ENCODE assay signal across 8 mouse cellular contexts in the genomic region with DNA sequence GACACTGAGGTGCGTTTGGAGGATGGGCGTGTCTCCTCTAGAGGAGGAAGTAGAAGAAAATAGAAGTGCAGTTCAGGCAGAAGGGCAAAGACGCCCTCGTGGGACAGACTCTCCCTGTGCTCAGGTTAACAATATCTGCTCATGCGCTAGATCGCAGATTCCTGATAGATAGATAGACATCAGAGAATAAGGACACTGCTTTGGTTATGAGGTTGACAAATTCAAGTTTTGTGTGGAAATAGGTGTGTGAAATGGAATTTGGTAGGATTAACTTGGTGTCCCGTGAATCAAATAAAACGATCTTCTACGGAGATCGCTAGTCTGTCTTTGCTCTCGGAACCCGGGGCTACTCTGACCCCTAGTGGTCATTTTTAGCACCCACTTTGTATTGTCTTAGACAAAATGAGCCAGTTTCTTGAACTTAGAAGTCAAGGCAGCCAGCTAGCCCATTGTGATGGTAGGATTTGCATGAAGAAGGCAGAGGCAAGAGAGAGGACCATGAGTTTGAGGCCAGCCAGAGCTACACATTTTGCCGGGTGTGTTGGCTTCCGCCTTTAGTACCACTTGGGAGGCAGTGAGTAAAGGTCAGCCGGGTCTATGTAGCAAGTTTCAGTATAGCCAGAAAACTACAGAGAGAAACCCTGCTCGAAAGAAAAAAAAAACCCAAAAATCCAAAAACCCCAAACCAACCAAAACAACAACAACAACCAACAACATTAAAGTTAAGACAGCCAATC. TPM values are rescaled to one million over a fixed set of nuclear protein-coding genes. Genes with fewer than 3 reads are reported as not detected.
DNase-seq lines count a peak whose midpoint lies in the region; ATAC-seq and TF ChIP-seq lines count a peak whose summit lies in the region.

No protein-coding gene starts in this region.

- H3K4me1 ChIP-seq in cortical plate, adult 2 months (ENCODE audit: control insufficient read depth, insufficient read depth, low read length), result no peaks in the 10 kb centered on the region
- H3K4me1 ChIP-seq in limb, embryonic 11.5 days (ENCODE audit: control insufficient read depth, insufficient read depth, low read length), result peaks cover 2% of the 10 kb centered on the region; the same call in 1 of the 2 replicates
- H3K4me1 ChIP-seq in midbrain, embryonic 11.5 days (ENCODE audit: control insufficient read depth, insufficient read depth, low read length), result no peaks in the 10 kb centered on the region

- TF ChIP-seq POLR2A in cortical plate, adult 2 months (IDR thresholded peaks at IDR 0.05; ENCODE audit: extremely low read depth, insufficient read depth, low read length), result no peak

- peak; percentile 69 for TF ChIP-seq CTCF in cortical plate, adult 2 months (IDR thresholded peaks at IDR 0.05; ENCODE audit: extremely low read depth, insufficient read depth, low read length)

- no peak for ATAC-seq in limb, embryonic 11.5 days (ENCODE audit: insufficient number of reproducible peaks, low FRiP score, low TSS enrichment, low read depth)
- ATAC-seq in midbrain, embryonic 11.5 days (ENCODE audit: low FRiP score), result peak; percentile 66

- no peak overlapping the region for H3K9ac ChIP-seq in limb, embryonic 11.5 days (ENCODE audit: low read length)
- no peak overlapping the region for H3K9ac ChIP-seq in midbrain, embryonic 11.5 days (ENCODE audit: low read length)

- intact Hi-C loops in gastrocnemius, postnatal 14 days (cut with DNase I; ENCODE audit: low total_unique reads), result loop anchor here (5.0 kb wide), 2 partner anchors 125 to 225 kb away; a partner anchor contains a TSS

- H3K4me2 ChIP-seq in limb, embryonic 11.5 days (ENCODE audit: low read depth, severe bottlenecking), result peak overlapping the region; percentile 30; the same call in 1 of the 2 replicates
- peak overlapping the region; percentile 44 for H3K4me2 ChIP-seq in midbrain, embryonic 11.5 days

- H3K27ac ChIP-seq in cortical plate, adult 2 months (ENCODE audit: insufficient read depth, low read length), result no peak overlapping the region
- no peak overlapping the region for H3K27ac ChIP-seq in limb, embryonic 11.5 days (replicated peaks; ENCODE audit: low read depth, low read length)
- H3K27ac ChIP-seq in midbrain, embryonic 11.5 days (ENCODE audit: low read depth, low read length), result no peak overlapping the region

- no peaks in the 10 kb centered on the region for H3K36me3 ChIP-seq in limb, embryonic 11.5 days (ENCODE audit: control insufficient read depth, insufficient read depth, low read length)
- H3K36me3 ChIP-seq in midbrain, embryonic 11.5 days (ENCODE audit: control insufficient read depth, insufficient read depth, low read length), result no peaks in the 10 kb centered on the region

- DNase-seq in urinary bladder, postnatal 14 days (ENCODE audit: low spot score), result peak; percentile 72
- no peak for DNase-seq in urinary bladder, postnatal 4 days (ENCODE audit: low spot score in 2 of 2)
- peak; percentile 32 for DNase-seq in gastrocnemius, postnatal 14 days
- DNase-seq in kidney, adult 11 months, result peak; percentile 39
- DNase-seq in limb, embryonic 11.5 days (ENCODE audit: low spot score), result peak; percentile 75
- DNase-seq in midbrain, embryonic 11.5 days (ENCODE audit: low spot score, missing footprints), result peak; percentile 96
- peak; percentile 38 to 68 for DNase-seq in spleen, postnatal 4 days (ENCODE audit: low spot score in 2 of 2)

- 22% methylated on average over 16 of the region's 16 CpGs for WGBS in limb, embryonic 11.5 days
- 25% methylated on average over 16 of the region's 16 CpGs for WGBS in midbrain, embryonic 11.5 days

- H3K9me3 ChIP-seq in limb, embryonic 11.5 days (ENCODE audit: control insufficient read depth, low read length), result no peaks in the 10 kb centered on the region
- H3K9me3 ChIP-seq in midbrain, embryonic 11.5 days (ENCODE audit: control insufficient read depth, low read length), result no peaks in the 10 kb centered on the region

- no peak overlapping the region for H3K4me3 ChIP-seq in cortical plate, adult 2 months (ENCODE audit: insufficient read depth, low read length)
- H3K4me3 ChIP-seq in limb, embryonic 11.5 days (ENCODE audit: low read depth, low read length), result no peak overlapping the region
- H3K4me3 ChIP-seq in midbrain, embryonic 11.5 days (ENCODE audit: low read depth, low read length), result peak overlapping the region; percentile 15; the same call in 1 of the 2 replicates

- H3K27me3 ChIP-seq in limb, embryonic 11.5 days (ENCODE audit: control insufficient read depth, insufficient read depth, low read length), result no peaks in the 10 kb centered on the region
- no peaks in the 10 kb centered on the region for H3K27me3 ChIP-seq in midbrain, embryonic 11.5 days (ENCODE audit: control insufficient read depth, insufficient read depth, low read length)

RNA-seq across cellular contexts. Expression of a gene that starts 15.4 kb away (rescaled TPM):
- polyA plus RNA-seq in cortical plate, adult 2 months (2012; rRNA removed), result 1.7 TPM in 2 replicates
- 100 to 1,000 TPM in 1 of 2 experiments, 10 to 100 TPM in 1; 83.9 to 105 TPM for total RNA-seq in gastrocnemius, postnatal 14 days (2021)
- polyA plus RNA-seq in limb, embryonic 11.5 days (2014; fragmentation: Nextera tagmentation; extraction: Ambion mirVana), result 6.8 and 7.8 TPM in 2 replicates
- polyA plus RNA-seq in midbrain, embryonic 11.5 days (2014; fragmentation: Nextera tagmentation; extraction: Ambion mirVana), result 5.9 and 6.4 TPM in 2 replicates

Comparison
In these comparisons a context has a peak if more than half of its experiments do, and no peak if none do; other contexts are left out.
1. DNase-seq: peak in urinary bladder, postnatal 14 days (single experiment), gastrocnemius, postnatal 14 days (single experiment), kidney, adult 11 months (single experiment), limb, embryonic 11.5 days (single experiment), midbrain, embryonic 11.5 days (single experiment) and spleen, postnatal 4 days (2 of 2); none in urinary bladder, postnatal 4 days (0 of 2).